Mouse (Mus musculus): ENCODE data around the gene Igf2bp1.

DNA sequence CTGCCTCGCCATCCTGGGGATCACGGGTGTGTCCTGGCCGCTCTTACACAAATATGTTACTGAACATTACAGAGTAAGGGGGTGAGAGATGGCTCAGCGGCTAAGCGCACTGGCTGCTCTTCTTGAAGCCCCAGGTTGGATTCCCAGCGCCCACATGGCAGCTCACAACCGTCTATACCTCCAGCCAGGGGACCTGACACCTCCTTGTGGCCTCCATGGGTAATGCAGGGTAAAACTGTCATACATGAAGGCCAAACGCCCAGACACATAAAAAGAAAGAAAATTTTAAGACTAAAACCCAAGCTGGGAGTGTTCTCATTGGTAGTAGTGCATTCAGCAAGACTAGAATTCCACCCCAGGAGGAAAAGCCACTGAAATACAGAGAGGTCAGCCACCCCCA is 11.6 kb downstream of the Igf2bp1 start:
- TF ChIP-seq CTCF (conservative IDR thresholded peaks at IDR 0.05 in 1 of 2, IDR thresholded peaks at IDR 0.05 in 1 of 2; ENCODE audit: low read depth in 2 of 2, low read length in 2 of 2): peak in 1 of 2 experiments; percentile 12; a peak in 1 of 4 replicates
- no peak for TF ChIP-seq ETS1 (conservative IDR thresholded peaks at IDR 0.05; ENCODE audit: low read depth, low read length)
- no peak for TF ChIP-seq MXI1 (IDR thresholded peaks at IDR 0.05; ENCODE audit: low read depth, low read length)
- no peak for TF ChIP-seq SMC3 (IDR thresholded peaks at IDR 0.05; ENCODE audit: low read depth, low read length)
- no peak for TF ChIP-seq MEF2A (IDR thresholded peaks at IDR 0.05; ENCODE audit: borderline replicate concordance, low read depth, low read length)
- no peak for TF ChIP-seq ZC3H11A (IDR thresholded peaks at IDR 0.05; ENCODE audit: low read depth, low read length)
- no peak for TF ChIP-seq EP300 (IDR thresholded peaks at IDR 0.05; ENCODE audit: low read length)
